Mouse (Mus musculus): ENCODE data around the gene Clstn3.

DNA sequence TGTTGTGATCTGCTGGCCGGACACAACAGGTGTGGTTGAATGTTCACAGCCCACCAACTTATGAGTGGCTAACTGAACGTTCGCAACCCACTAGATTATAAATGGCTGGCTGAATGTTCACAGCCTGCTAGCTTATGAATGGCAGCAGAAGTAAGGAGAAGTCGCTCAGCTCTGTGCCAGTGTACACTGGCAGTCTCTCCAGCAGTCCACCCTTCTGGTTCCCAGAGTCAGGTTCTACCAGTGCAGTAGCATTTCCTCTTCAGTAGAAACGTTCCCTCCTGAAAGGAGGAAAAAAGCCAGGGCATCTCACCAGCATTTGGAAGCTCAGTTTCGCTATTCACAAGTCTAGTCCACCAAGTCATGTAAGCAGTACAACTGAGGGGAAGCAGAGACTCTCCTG is 39.1 kb downstream of the Clstn3 start:
- TF ChIP-seq CTCF (IDR thresholded peaks at IDR 0.05; ENCODE audit: control insufficient read depth, insufficient read depth, low read length) (no peak), POLR2A (IDR thresholded peaks at IDR 0.05; ENCODE audit: borderline replicate concordance, control insufficient read depth, low read depth, low read length) (no peak)

All from bone marrow, adult 2 months (tissue).